Mouse (Mus musculus) left cerebral cortex, postnatal 36 days (tissue): Measurements from ENCODE around the gene Vegfa. TPM values are rescaled to one million over a fixed set of nuclear protein-coding genes. Genes with fewer than 3 reads are reported as not detected.

Source experiments
- DNase-seq, 2 experiments: peaks; one replicate each; pipeline ENCODE4 v3.0.0; 2021 to 2022; ENCODE audit warnings: low spot score in 2 of 2, mixed read lengths in 1 of 2
- intact Hi-C: fragments of 180-260 bp; cut with DNase I; formaldehyde crosslinking; loops from one replicate; pipeline ENCODE4 v1.15.1; 2025
- total RNA-seq, 2 experiments: library from RNA; stranded (reverse); gene quantifications; 2 replicates each; pipeline ENCODE4 v1.2.3; 2021

Gene Vegfa
- total RNA-seq: 100 to 1,000 TPM in 1 of 2 experiments, 10 to 100 TPM in 1; 70.0 to 117 TPM

GRCm38 (mm10) chr17:46032257-46032991, at the start of gene Vegfa:
Gene Vegfa (minus strand): TSS chr17:46032369.
- DNase-seq: peak; percentile 85 to 89
- intact Hi-C loops: loop anchor here (1.0 to 5.0 kb wide), 3 partner anchors 80 to 297 kb away; partner anchors contain the start of gene Mrps18a

- intact Hi-C loops: no loop called here
- no peak for DNase-seq
These were observed 49.5 kb upstream of the Vegfa start for GRCm38 (mm10) chr17:46081657-46082056.

- DNase-seq: no peak
- intact Hi-C loops: no loop called here
These were observed 48.9 kb upstream of the Vegfa start for GRCm38 (mm10) chr17:46081042-46081441.

- intact Hi-C loops: no loop called here
- no peak for DNase-seq
These were observed 48.2 kb upstream of the Vegfa start for GRCm38 (mm10) chr17:46080388-46080787.

- intact Hi-C loops: no loop called here
- no peak for DNase-seq
These were observed 46.9 kb upstream of the Vegfa start for GRCm38 (mm10) chr17:46079037-46079436.

- DNase-seq: no peak
- intact Hi-C loops: no loop called here
These were observed 45.9 kb upstream of the Vegfa start for GRCm38 (mm10) chr17:46077921-46078534.

GRCm38 (mm10) chr17:46076260-46076551, 44.0 kb upstream of the Vegfa start:
- intact Hi-C loops: no loop called here
- DNase-seq: no peak

- intact Hi-C loops: no loop called here
- no peak for DNase-seq
These were observed 43.5 kb upstream of the Vegfa start for GRCm38 (mm10) chr17:46075551-46076259.

GRCm38 (mm10) chr17:46075116-46075485, 42.9 kb upstream of the Vegfa start:
- no peak for DNase-seq
- intact Hi-C loops: no loop called here

- no peak for DNase-seq
- intact Hi-C loops: no loop called here
These were observed 42.4 kb upstream of the Vegfa start for GRCm38 (mm10) chr17:46074398-46075115.

- intact Hi-C loops: no loop called here
- DNase-seq: peak; percentile 12 to 15
These were observed 41.6 kb upstream of the Vegfa start for GRCm38 (mm10) chr17:46073730-46074301.

- intact Hi-C loops: no loop called here
- no peak for DNase-seq
These were observed 39.4 kb upstream of the Vegfa start for GRCm38 (mm10) chr17:46071531-46071930.

GRCm38 (mm10) chr17:46070046-46070445, 37.9 kb upstream of the Vegfa start:
- no peak for DNase-seq
- intact Hi-C loops: no loop called here

- intact Hi-C loops: no loop called here
- DNase-seq: no peak
These were observed 31.8 kb upstream of the Vegfa start for GRCm38 (mm10) chr17:46063974-46064312.

GRCm38 (mm10) chr17:46063283-46063973, 31.3 kb upstream of the Vegfa start:
- intact Hi-C loops: no loop called here
- DNase-seq: no peak

- intact Hi-C loops: no loop called here
- no peak for DNase-seq
These were observed 28.1 kb upstream of the Vegfa start for GRCm38 (mm10) chr17:46060253-46060652.

GRCm38 (mm10) chr17:46059226-46059825, 27.2 kb upstream of the Vegfa start:
- no peak for DNase-seq
- intact Hi-C loops: no loop called here

- intact Hi-C loops: no loop called here
- no peak for DNase-seq
These were observed 24.1 kb upstream of the Vegfa start for GRCm38 (mm10) chr17:46056288-46056687.

GRCm38 (mm10) chr17:46055736-46056135, 23.6 kb upstream of the Vegfa start:
- no peak for DNase-seq
- intact Hi-C loops: no loop called here
